Mouse (Mus musculus): ENCODE results near the gene Ints13. TPM values are rescaled to one million over a fixed set of nuclear protein-coding genes. Genes with fewer than 3 reads are reported as not detected.

The Ints13 gene
- total RNA-seq, 1 experiment from 2014 or later: 95.9 TPM

- ATAC-seq (ENCODE audit: extremely low read depth, insufficient number of reproducible peaks, low FRiP score, poor library complexity, severe bottlenecking): no peak
Measured at GRCm38 (mm10) chr6:146545289-146545865, 32.3 kb downstream of the Ints13 start.

- ATAC-seq (ENCODE audit: extremely low read depth, insufficient number of reproducible peaks, low FRiP score, poor library complexity, severe bottlenecking): no peak
Measured at GRCm38 (mm10) chr6:146544622-146545021, 33.0 kb downstream of the Ints13 start.

- no peak for ATAC-seq (ENCODE audit: extremely low read depth, insufficient number of reproducible peaks, low FRiP score, poor library complexity, severe bottlenecking)
Measured at GRCm38 (mm10) chr6:146540386-146540785, 37.2 kb downstream of the Ints13 start.

GRCm38 (mm10) chr6:146538661-146539060, 39.0 kb downstream of the Ints13 start:
- no peak for ATAC-seq (ENCODE audit: extremely low read depth, insufficient number of reproducible peaks, low FRiP score, poor library complexity, severe bottlenecking)

- no peak for ATAC-seq (ENCODE audit: extremely low read depth, insufficient number of reproducible peaks, low FRiP score, poor library complexity, severe bottlenecking)
Measured at GRCm38 (mm10) chr6:146538071-146538470, 39.6 kb downstream of the Ints13 start.

- no peak for ATAC-seq (ENCODE audit: extremely low read depth, insufficient number of reproducible peaks, low FRiP score, poor library complexity, severe bottlenecking)
Measured at GRCm38 (mm10) chr6:146537111-146537510, 40.5 kb downstream of the Ints13 start.

GRCm38 (mm10) chr6:146535501-146535900, 42.1 kb downstream of the Ints13 start:
- no peak for ATAC-seq (ENCODE audit: extremely low read depth, insufficient number of reproducible peaks, low FRiP score, poor library complexity, severe bottlenecking)

- ATAC-seq (ENCODE audit: extremely low read depth, insufficient number of reproducible peaks, low FRiP score, poor library complexity, severe bottlenecking): no peak
Measured at GRCm38 (mm10) chr6:146533146-146533545, 44.5 kb downstream of the Ints13 start.

- no peak for ATAC-seq (ENCODE audit: extremely low read depth, insufficient number of reproducible peaks, low FRiP score, poor library complexity, severe bottlenecking)
Measured at GRCm38 (mm10) chr6:146530769-146531168, 46.9 kb downstream of the Ints13 start.

GRCm38 (mm10) chr6:146530363-146530762, 47.3 kb downstream of the Ints13 start:
- ATAC-seq (ENCODE audit: extremely low read depth, insufficient number of reproducible peaks, low FRiP score, poor library complexity, severe bottlenecking): no peak

- ATAC-seq (ENCODE audit: extremely low read depth, insufficient number of reproducible peaks, low FRiP score, poor library complexity, severe bottlenecking): no peak
Measured at GRCm38 (mm10) chr6:146527537-146527936, 50.1 kb downstream of the Ints13 start.

GRCm38 (mm10) chr6:146525500-146525899, 52.1 kb downstream of the Ints13 start:
- no peak for ATAC-seq (ENCODE audit: extremely low read depth, insufficient number of reproducible peaks, low FRiP score, poor library complexity, severe bottlenecking)

- ATAC-seq (ENCODE audit: extremely low read depth, insufficient number of reproducible peaks, low FRiP score, poor library complexity, severe bottlenecking): peak; percentile 30; the same call in 1 of the 2 replicates
Measured at GRCm38 (mm10) chr6:146521456-146522245, 56.0 kb downstream of the Ints13 start.

- no peak for ATAC-seq (ENCODE audit: extremely low read depth, insufficient number of reproducible peaks, low FRiP score, poor library complexity, severe bottlenecking)
Measured at GRCm38 (mm10) chr6:146519019-146519418, 58.6 kb downstream of the Ints13 start.

- no peak for ATAC-seq (ENCODE audit: extremely low read depth, insufficient number of reproducible peaks, low FRiP score, poor library complexity, severe bottlenecking)
Measured at GRCm38 (mm10) chr6:146515936-146516335, 61.7 kb downstream of the Ints13 start.

- ATAC-seq (ENCODE audit: extremely low read depth, insufficient number of reproducible peaks, low FRiP score, poor library complexity, severe bottlenecking): peak; percentile 65
Measured at GRCm38 (mm10) chr6:146514531-146514948, 63.1 kb downstream of the Ints13 start.

GRCm38 (mm10) chr6:146513899-146514298, 63.7 kb downstream of the Ints13 start:
- ATAC-seq (ENCODE audit: extremely low read depth, insufficient number of reproducible peaks, low FRiP score, poor library complexity, severe bottlenecking): no peak

GRCm38 (mm10) chr6:146513384-146513783, 64.3 kb downstream of the Ints13 start:
- no peak for ATAC-seq (ENCODE audit: extremely low read depth, insufficient number of reproducible peaks, low FRiP score, poor library complexity, severe bottlenecking)

- ATAC-seq (ENCODE audit: extremely low read depth, insufficient number of reproducible peaks, low FRiP score, poor library complexity, severe bottlenecking): no peak
Measured at GRCm38 (mm10) chr6:146511511-146511910, 66.1 kb downstream of the Ints13 start.

- no peak for ATAC-seq (ENCODE audit: extremely low read depth, insufficient number of reproducible peaks, low FRiP score, poor library complexity, severe bottlenecking)
Measured at GRCm38 (mm10) chr6:146509891-146510290, 67.7 kb downstream of the Ints13 start.
